Mouse (Mus musculus): ENCODE results near the gene Olfr273.
"Not testable (repeated sequence)": the region's sequence is repeated elsewhere in the genome, so short reads cannot be mapped to it uniquely, and the experiment has no call there.

Gene Olfr273

GRCm38 (mm10) chr4:52859136-52859535 is at the start of gene Olfr273:
TSS of gene Olfr273 (minus strand) at chr4:52859236.
- no peak for DNase-seq (ENCODE audit: low spot score in 2 of 2)

GRCm38 (mm10) chr4:52864156-52864555 is 5.1 kb upstream of the Olfr273 start:
- peak in 1 of 2 experiments; percentile 34 for DNase-seq (ENCODE audit: low spot score in 2 of 2)

GRCm38 (mm10) chr4:52849672-52850071 is 9.4 kb downstream of the Olfr273 start:
- no peak for DNase-seq (ENCODE audit: low spot score in 2 of 2)

- no peak for DNase-seq (ENCODE audit: low spot score in 2 of 2)
Measured at GRCm38 (mm10) chr4:52849039-52849635, 9.9 kb downstream of the Olfr273 start.

GRCm38 (mm10) chr4:52845411-52845810 is 13.6 kb downstream of the Olfr273 start:
- not testable (repeated sequence) for DNase-seq (ENCODE audit: low spot score in 2 of 2)

GRCm38 (mm10) chr4:52821375-52821774 is 37.7 kb downstream of the Olfr273 start:
- no peak for DNase-seq (ENCODE audit: low spot score in 2 of 2)

GRCm38 (mm10) chr4:52814304-52814703 is 44.7 kb downstream of the Olfr273 start, which contains the start of gene Olfr275:
TSS of gene Olfr275 (plus strand) at chr4:52814604.
- DNase-seq (ENCODE audit: low spot score in 2 of 2) = no peak

- DNase-seq (ENCODE audit: low spot score in 2 of 2) = no peak
Measured at GRCm38 (mm10) chr4:52811871-52812270, 47.2 kb downstream of the Olfr273 start.

Measured in frontal cortex, postnatal 36 days (tissue).